Mouse (Mus musculus): Measurements from ENCODE around the gene Krtap4-16. TPM values are rescaled to one million over a fixed set of nuclear protein-coding genes. Genes with fewer than 3 reads are reported as not detected.

Gene Krtap4-16
- total RNA-seq (2023) = not detected

DNA sequence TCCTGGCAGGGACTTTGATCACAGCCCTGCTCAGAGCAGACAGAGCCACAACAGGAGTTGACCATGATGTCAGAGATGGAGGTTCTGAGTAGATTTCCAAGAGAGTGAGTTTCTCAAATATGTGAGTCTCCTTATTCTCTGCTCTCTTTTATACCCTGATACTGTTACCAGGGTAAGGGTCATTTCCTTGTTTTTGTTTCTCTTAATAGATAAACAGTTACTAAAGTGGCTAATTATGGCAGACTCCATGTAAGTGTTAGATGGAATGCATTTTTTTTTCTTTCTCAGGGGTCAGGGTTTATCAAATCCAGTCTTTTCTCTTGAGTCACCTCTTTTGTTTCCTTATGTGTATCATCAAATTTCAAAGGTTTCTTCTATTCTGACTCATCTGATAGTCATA lies at the start of gene Krtap4-16:
Krtap4-16 (minus strand) TSS at position 101 of the 400 bp plus-strand sequence.

DNA sequence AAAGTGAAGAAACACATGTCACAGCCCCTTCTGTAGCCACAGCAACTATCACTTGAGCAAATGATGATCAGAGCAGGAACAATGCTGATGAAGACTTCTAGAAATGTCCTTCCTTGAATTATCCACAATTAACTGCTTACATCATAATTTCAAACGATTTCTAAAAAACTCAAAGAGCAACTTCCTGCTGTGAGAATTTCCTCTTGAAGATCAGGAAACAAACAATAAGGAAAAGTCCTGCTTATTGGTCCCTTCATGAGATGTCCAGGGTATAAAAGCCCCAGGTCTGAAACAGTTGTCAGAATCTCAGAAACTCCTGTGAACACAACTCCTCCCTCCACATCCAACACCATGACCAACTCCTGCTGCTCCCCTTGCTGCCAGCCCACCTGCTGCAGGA lies 27.5 kb upstream of the Krtap4-16 start, which contains the start of gene Gm11567:
Gm11567 (plus strand) TSS at position 301 of the 400 bp plus-strand sequence.

DNA sequence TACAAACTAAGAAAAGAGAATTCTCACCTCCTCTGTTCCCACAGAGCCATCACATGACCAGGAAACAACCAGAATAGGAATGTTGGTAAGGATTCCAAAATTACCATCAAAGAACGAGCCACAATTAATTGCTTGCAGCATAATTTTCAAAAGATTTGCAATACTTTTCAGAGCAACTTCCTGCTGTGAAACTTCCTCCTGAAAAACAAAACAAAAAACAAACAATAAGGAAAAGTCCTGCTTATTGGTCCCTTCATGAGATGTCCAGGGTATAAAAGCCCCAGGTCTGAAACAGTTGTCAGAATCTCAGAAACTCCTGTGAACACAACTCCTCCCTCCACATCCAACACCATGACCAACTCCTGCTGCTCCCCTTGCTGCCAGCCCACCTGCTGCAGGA lies 21.7 kb upstream of the Krtap4-16 start, which contains the start of gene Krtap9-1:
Krtap9-1 (plus strand) TSS at position 301 of the 400 bp plus-strand sequence.

DNA sequence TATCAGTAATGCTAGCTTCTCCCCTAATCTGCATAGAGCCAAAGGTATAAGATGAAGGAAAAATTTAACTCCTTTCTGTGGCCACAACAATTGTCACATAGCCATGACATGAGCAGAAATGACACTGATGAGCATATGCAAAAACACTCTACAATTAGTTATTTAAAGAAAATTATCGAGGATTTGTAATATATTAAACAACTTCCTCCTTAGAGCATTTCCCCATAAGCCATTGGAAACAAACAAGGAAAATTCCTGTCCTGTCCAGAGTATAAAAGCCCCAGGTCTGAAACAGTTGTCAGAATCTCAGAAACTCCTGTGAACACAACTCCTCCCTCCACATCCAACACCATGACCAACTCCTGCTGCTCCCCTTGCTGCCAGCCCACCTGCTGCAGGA lies 12.8 kb upstream of the Krtap4-16 start, which contains the start of gene Gm11559:
Gm11559 (plus strand) TSS at position 301 of the 400 bp plus-strand sequence.

DNA sequence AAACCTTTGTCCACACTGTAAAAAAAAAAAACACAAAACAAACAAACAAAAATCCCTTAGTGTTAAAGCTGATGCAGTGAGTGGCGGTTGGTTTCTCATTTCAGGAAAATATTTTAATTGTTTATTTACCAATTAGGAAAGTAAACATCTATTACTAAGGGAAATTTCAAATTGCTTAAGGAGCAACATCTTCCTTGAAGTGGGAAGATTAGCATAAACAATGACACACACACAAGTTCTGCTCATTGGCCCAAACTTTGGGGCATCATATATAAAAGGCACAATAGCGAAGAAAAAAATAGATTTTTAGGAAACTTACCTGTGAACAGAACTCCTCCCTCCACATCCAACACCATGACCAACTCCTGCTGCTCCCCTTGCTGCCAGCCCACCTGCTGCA lies 6.2 kb upstream of the Krtap4-16 start, which contains the start of gene Gm11568:
Gm11568 (plus strand) TSS at position 301 of the 400 bp plus-strand sequence.

DNA sequence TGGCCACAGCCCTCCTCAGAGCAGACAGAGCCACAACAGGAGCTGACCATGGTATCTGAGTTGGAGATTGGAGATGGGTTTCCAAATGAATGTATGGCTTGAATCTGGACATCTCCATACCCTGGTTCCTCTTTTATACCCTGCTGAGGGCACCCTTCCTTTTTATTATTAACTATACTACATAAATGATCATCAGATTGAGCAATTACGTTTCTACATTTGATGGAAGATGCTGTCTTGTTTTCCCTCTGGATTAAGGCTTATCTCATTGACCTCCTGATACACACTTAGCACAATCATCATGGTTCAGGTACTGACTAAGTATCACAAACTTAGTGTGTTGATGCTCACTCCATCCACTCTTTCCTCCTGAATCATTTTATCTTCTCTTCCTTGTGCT lies 13.4 kb downstream of the Krtap4-16 start, which contains the start of gene 2300003K06Rik:
2300003K06Rik (minus strand) TSS at position 101 of the 400 bp plus-strand sequence.

DNA sequence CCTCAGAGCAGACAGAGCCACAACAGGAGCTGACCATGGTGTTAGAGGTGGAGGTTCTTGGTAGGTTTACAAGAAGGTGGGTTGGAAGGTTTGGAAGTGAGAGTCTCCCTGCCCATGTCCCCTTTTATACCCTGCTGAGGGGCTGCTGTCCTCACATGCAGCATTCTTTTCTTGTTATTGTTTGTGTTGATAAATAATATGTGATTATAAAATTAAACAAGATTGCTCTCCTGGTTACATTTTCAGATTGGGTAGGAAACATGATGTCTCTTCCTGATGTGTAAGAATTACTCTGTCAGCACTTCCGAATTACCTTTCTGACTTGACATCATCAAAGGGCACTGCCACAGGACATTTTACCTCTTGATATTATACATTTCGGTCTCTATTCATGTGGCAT lies 35.8 kb downstream of the Krtap4-16 start, which contains the start of gene Gm11564:
Gm11564 (minus strand) TSS at position 101 of the 400 bp plus-strand sequence.

DNA sequence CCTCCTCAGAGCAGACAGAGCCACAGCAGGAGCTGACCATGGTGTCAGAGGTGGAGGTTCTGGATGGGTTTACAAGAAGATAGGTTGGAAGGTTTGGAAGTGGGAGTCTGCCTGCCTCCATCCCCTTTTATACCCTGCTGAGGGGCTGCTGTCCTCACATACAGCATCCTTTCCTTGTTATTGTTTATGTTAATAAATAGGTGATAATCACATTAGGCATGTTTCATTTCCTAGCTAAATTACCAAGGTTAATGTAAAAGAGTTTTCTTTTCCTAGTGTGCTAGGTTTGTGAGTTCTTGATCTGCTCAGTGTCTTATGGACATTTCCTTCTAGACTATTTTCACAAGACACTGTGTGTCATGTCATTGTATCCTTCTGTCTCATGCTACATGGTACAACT lies 41.6 kb downstream of the Krtap4-16 start, which contains the start of gene Krtap4-13:
Krtap4-13 (minus strand) TSS at position 101 of the 400 bp plus-strand sequence.

DNA sequence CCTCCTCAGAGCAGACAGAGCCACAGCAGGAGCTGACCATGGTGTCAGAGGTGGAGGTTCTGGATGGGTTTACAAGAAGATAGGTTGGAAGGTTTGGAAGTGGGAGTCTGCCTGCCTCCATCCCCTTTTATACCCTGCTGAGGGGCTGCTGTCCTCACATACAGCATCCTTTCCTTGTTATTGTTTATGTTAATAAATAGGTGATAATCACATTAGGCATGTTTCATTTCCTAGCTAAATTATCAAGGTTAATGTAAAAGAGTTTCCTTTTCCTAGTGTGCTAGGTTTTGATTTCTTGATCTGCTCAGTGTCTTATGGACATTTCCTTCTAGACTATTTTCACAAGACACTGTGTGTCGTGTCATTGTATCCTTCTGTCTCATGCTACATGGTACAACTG lies 47.1 kb downstream of the Krtap4-16 start, which contains the start of gene Gm11554:
Gm11554 (minus strand) TSS at position 101 of the 400 bp plus-strand sequence.

Other genes with a start within 250 kb of the Krtap4-16 start
- not detected for gene Gm11938, start 248.3 kb downstream of the Krtap4-16 start, total RNA-seq (2023)
- not detected for gene Gm11937, start 241.4 kb downstream of the Krtap4-16 start, total RNA-seq (2023)
- gene Krtap2-4, start 236.8 kb downstream of the Krtap4-16 start, total RNA-seq (2023) = not detected
- not detected for gene Gm11562, start 231.2 kb downstream of the Krtap4-16 start, total RNA-seq (2023)
- gene Krtap4-1, start 223.4 kb downstream of the Krtap4-16 start, total RNA-seq (2023) = not detected
- gene Krtap4-2, start 216.5 kb downstream of the Krtap4-16 start, total RNA-seq (2023) = not detected
- not detected for gene Krtap4-7, start 207.5 kb downstream of the Krtap4-16 start, total RNA-seq (2023)
- not detected for gene Gm11555, start 201.4 kb downstream of the Krtap4-16 start, total RNA-seq (2023)
- not detected for gene Gm11563, start 192.6 kb downstream of the Krtap4-16 start, total RNA-seq (2023)
- gene Krtap4-6, start 185.6 kb downstream of the Krtap4-16 start, total RNA-seq (2023) = not detected
- not detected for gene Gm14190, start 160.9 kb downstream of the Krtap4-16 start, total RNA-seq (2023)
- gene Gm14180, start 117.3 kb downstream of the Krtap4-16 start, total RNA-seq (2023) = not detected
- gene Gm11595, start 78.7 kb downstream of the Krtap4-16 start, total RNA-seq (2023) = not detected
- not detected for gene Krtap4-8, start 70.9 kb downstream of the Krtap4-16 start, total RNA-seq (2023)
- not detected for gene Krtap4-9, start 66.4 kb downstream of the Krtap4-16 start, total RNA-seq (2023)
- gene Gm11596, start 58.1 kb downstream of the Krtap4-16 start, total RNA-seq (2023) = not detected
- gene Gm11569, start 52.7 kb downstream of the Krtap4-16 start, total RNA-seq (2023) = not detected
- gene Gm11554, start 47.2 kb downstream of the Krtap4-16 start, total RNA-seq (2023) = not detected
- gene Krtap4-13, start 41.7 kb downstream of the Krtap4-16 start, total RNA-seq (2023) = not detected
- gene Gm11564, start 35.9 kb downstream of the Krtap4-16 start, total RNA-seq (2023) = not detected
- gene 2300003K06Rik, start 13.5 kb downstream of the Krtap4-16 start, total RNA-seq (2023) = not detected
- not detected for gene Gm11568, start 6.3 kb upstream of the Krtap4-16 start, total RNA-seq (2023)
- not detected for gene Gm11559, start 12.9 kb upstream of the Krtap4-16 start, total RNA-seq (2023)
- not detected for gene Krtap9-1, start 21.8 kb upstream of the Krtap4-16 start, total RNA-seq (2023)
- gene Gm11567, start 27.6 kb upstream of the Krtap4-16 start, total RNA-seq (2023) = not detected
- not detected for gene Krtap31-1, start 56.3 kb upstream of the Krtap4-16 start, total RNA-seq (2023)
- gene Gm11565, start 63.1 kb upstream of the Krtap4-16 start, total RNA-seq (2023) = not detected
- gene Krtap31-2, start 84.7 kb upstream of the Krtap4-16 start, total RNA-seq (2023) = not detected
- gene Krtap9-5, start 96.9 kb upstream of the Krtap4-16 start, total RNA-seq (2023) = not detected
- not detected for gene Krtap29-1, start 127.4 kb upstream of the Krtap4-16 start, total RNA-seq (2023)
- gene Krtap16-1, start 135.0 kb upstream of the Krtap4-16 start, total RNA-seq (2023) = not detected
- gene Krtap17-1, start 142.4 kb upstream of the Krtap4-16 start, total RNA-seq (2023) = not detected
- not detected for gene Krt33a, start 164.6 kb upstream of the Krtap4-16 start, total RNA-seq (2023)
- gene Krt33b, start 178.3 kb upstream of the Krtap4-16 start, total RNA-seq (2023) = not detected
- not detected for gene Krt34, start 189.9 kb upstream of the Krtap4-16 start, total RNA-seq (2023)
- gene Krt31, start 198.9 kb upstream of the Krtap4-16 start, total RNA-seq (2023) = not detected
- not detected for gene Krt32, start 236.6 kb upstream of the Krtap4-16 start, total RNA-seq (2023)
- not detected for gene Krt35, start 244.6 kb upstream of the Krtap4-16 start, total RNA-seq (2023)